Mouse (Mus musculus) forebrain, postnatal 0 days (tissue): ENCODE results near the gene Kir3dl1. TPM values are rescaled to one million over a fixed set of nuclear protein-coding genes. Genes with fewer than 3 reads are reported as not detected.
"Not testable (repeated sequence)": the region's sequence is repeated elsewhere in the genome, so short reads cannot be mapped to it uniquely, and the experiment has no call there.

ENCODE experiments used
- ATAC-seq: fragments of 200-750 bp; cut with Nextera tagmentation; 2 replicates; pipeline ENCODE4 v1.8.0; 2017; ENCODE audit warnings: mild to moderate bottlenecking, moderate library complexity
- DNase-seq: peaks from one replicate; pipeline ENCODE4 v3.0.0-alpha.2; 2015
- H3K27ac ChIP-seq: fragments of 300-500 bp; sonication (generic); 2 replicates; pipeline ENCODE4 v1.5.1; 2014; ENCODE audit warnings: low read depth, mild to moderate bottlenecking, antibody characterized with exemption, low read length, moderate library complexity, mixed read lengths
- H3K27me3 ChIP-seq: fragments of 300-500 bp; sonication (generic); 2 replicates; pipeline ENCODE4 v1.6.1; 2014; ENCODE audit warnings: mild to moderate bottlenecking, low read length, mixed read lengths; ENCODE audit not compliant: insufficient read depth
- H3K36me3 ChIP-seq: fragments of 300-500 bp; sonication (generic); 2 replicates; pipeline ENCODE4 v1.6.1; 2014; ENCODE audit warnings: mild to moderate bottlenecking, moderate library complexity; ENCODE audit not compliant: insufficient read depth
- H3K4me1 ChIP-seq: fragments of 300-500 bp; sonication (generic); 2 replicates; pipeline ENCODE4 v1.6.1; 2014; ENCODE audit warnings: antibody characterized with exemption; ENCODE audit not compliant: insufficient read depth
- H3K4me2 ChIP-seq: fragments of 300-500 bp; sonication (generic); 2 replicates; pipeline ENCODE4 v1.6.1; 2014; ENCODE audit warnings: low read depth, mild to moderate bottlenecking, moderate library complexity
- H3K4me3 ChIP-seq: fragments of 300-500 bp; sonication (generic); 2 replicates; pipeline ENCODE4 v1.5.1; 2014; ENCODE audit warnings: low read depth, low read length, mixed read lengths
- H3K9ac ChIP-seq: fragments of 300-500 bp; sonication (generic); 2 replicates; pipeline ENCODE4 v1.6.1; 2014; ENCODE audit warnings: mild to moderate bottlenecking
- H3K9me3 ChIP-seq: fragments of 300-500 bp; sonication (generic); 2 replicates; pipeline ENCODE4 v1.6.1; 2016; ENCODE audit warnings: low read length
- WGBS: fragments of 180-500 bp; shearing (Covaris S2); extraction: QIAGEN DNeasy Blood & Tissue Kit; methylation state at CpG from one replicate; pipeline ENCODE4 v1.1.7; 2014; 5-methylcytosine and 5-hydroxymethylcytosine counted together
- polyA plus RNA-seq: library from polyadenylated mRNA; unstranded; fragments of >200 nt; fragmentation: Nextera tagmentation; extraction: Ambion mirVana; gene quantifications from 2 replicates; pipeline ENCODE4 v1.2.1, GENCODE M21; 2015
- total RNA-seq: library from RNA; depleted of rRNA; stranded (reverse); fragments of >200 nt; gene quantifications from 2 replicates; pipeline ENCODE4 v1.2.3, GENCODE M21; 2014; rRNA removed

Kir3dl1 gene
- total RNA-seq (not detected in 2 replicates), polyA plus RNA-seq (not detected in 2 replicates)

GRCm38 (mm10) chrX:136517699-136518098 is at the start of gene Kir3dl1:
Kir3dl1 (plus strand) TSS chrX:136517999.
- not testable (repeated sequence) for ATAC-seq, H3K4me3 ChIP-seq, H3K27ac ChIP-seq, H3K9me3 ChIP-seq, H3K4me1 ChIP-seq, DNase-seq, H3K36me3 ChIP-seq, H3K27me3 ChIP-seq, H3K4me2 ChIP-seq, H3K9ac ChIP-seq
- 81% methylated on average over 4 of the region's 4 CpGs for WGBS

- H3K4me1 ChIP-seq, H3K4me2 ChIP-seq, H3K9ac ChIP-seq, H3K9me3 ChIP-seq, H3K36me3 ChIP-seq, H3K27ac ChIP-seq, H3K4me3 ChIP-seq, H3K27me3 ChIP-seq: not testable (repeated sequence)
- DNase-seq (peak; percentile 1), ATAC-seq (peak; percentile 51; the same call in 1 of the 2 replicates)
- WGBS: 66% methylated on average over 1 of the region's 1 CpGs
These were observed 26.2 kb downstream of the Kir3dl1 start, which contains the start of gene Kir3dl2 for GRCm38 (mm10) chrX:136543956-136544355. Kir3dl2 (minus strand) TSS chrX:136544056.

- not testable (repeated sequence) for ATAC-seq, H3K4me3 ChIP-seq, H3K36me3 ChIP-seq, H3K4me1 ChIP-seq, H3K27me3 ChIP-seq, H3K9me3 ChIP-seq, H3K27ac ChIP-seq, DNase-seq, H3K9ac ChIP-seq, H3K4me2 ChIP-seq
- 92% methylated on average over 9 of the region's 9 CpGs for WGBS
These were observed 51.3 kb downstream of the Kir3dl1 start for GRCm38 (mm10) chrX:136569094-136569493.

Other genes starting within 250 kb of the Kir3dl1 start
- 219 and 271 TPM in 2 replicates for gene Bex3, start 247.7 kb upstream of the Kir3dl1 start, total RNA-seq
- gene Bex3, start 247.7 kb upstream of the Kir3dl1 start, polyA plus RNA-seq: 782 and 828 TPM in 2 replicates
- gene Kir3dl2, start 26.1 kb downstream of the Kir3dl1 start, total RNA-seq: 0.46 and 1.1 TPM in 2 replicates
- 0.36 and 0.45 TPM in 2 replicates for gene Kir3dl2, start 26.1 kb downstream of the Kir3dl1 start, polyA plus RNA-seq
- gene Tceal3, start 72.8 kb downstream of the Kir3dl1 start, total RNA-seq: 47.3 and 49.8 TPM in 2 replicates
- 78.4 and 81.2 TPM in 2 replicates for gene Tceal3, start 72.8 kb downstream of the Kir3dl1 start, polyA plus RNA-seq
- gene Tceal1, start 190.0 kb downstream of the Kir3dl1 start, total RNA-seq: 23.8 TPM in 2 replicates
- gene Tceal1, start 190.0 kb downstream of the Kir3dl1 start, polyA plus RNA-seq: 19.7 and 20.7 TPM in 2 replicates
- 542 and 544 TPM in 2 replicates for gene Morf4l2, start 225.7 kb downstream of the Kir3dl1 start, total RNA-seq
- 603 and 616 TPM in 2 replicates for gene Morf4l2, start 225.7 kb downstream of the Kir3dl1 start, polyA plus RNA-seq